Mouse (Mus musculus) midbrain, embryonic 16.5 days (tissue): ENCODE data around the gene Zfp750. TPM values are rescaled to one million over a fixed set of nuclear protein-coding genes. Genes with fewer than 3 reads are reported as not detected.

ENCODE experiments used
- polyA plus RNA-seq: library from polyadenylated mRNA; unstranded; fragments of >200 nt; fragmentation: Nextera tagmentation; extraction: Ambion mirVana; gene quantifications from 2 replicates; pipeline ENCODE4 v1.2.1, GENCODE M21; 2015

Gene Zfp750
- polyA plus RNA-seq, 1 experiment from 2014 or later = 0.53 TPM

Other genes with a start within 250 kb of the Zfp750 start
- 83.4 and 85.7 TPM in 2 replicates for gene Wdr45b, start 164.9 kb downstream of the Zfp750 start, polyA plus RNA-seq
- 16.0 and 17.6 TPM in 2 replicates for gene Rab40b, start 131.1 kb downstream of the Zfp750 start, polyA plus RNA-seq
- 8.2 and 12.4 TPM in 2 replicates for gene Fn3krp, start 97.9 kb downstream of the Zfp750 start, polyA plus RNA-seq
- gene Fn3k, start 84.4 kb downstream of the Zfp750 start, polyA plus RNA-seq = 4.3 and 6.0 TPM in 2 replicates
- 60.6 and 62.5 TPM in 2 replicates for gene Tbcd, start 67.4 kb downstream of the Zfp750 start, polyA plus RNA-seq
- 6.6 and 6.7 TPM in 2 replicates for gene B3gntl1, start 153.8 kb upstream of the Zfp750 start, polyA plus RNA-seq
- 12.7 TPM in 2 replicates for gene Metrnl, start 182.2 kb upstream of the Zfp750 start, polyA plus RNA-seq